Mouse (Mus musculus): ENCODE results near the gene Rasa3.

Gene Rasa3

DNA sequence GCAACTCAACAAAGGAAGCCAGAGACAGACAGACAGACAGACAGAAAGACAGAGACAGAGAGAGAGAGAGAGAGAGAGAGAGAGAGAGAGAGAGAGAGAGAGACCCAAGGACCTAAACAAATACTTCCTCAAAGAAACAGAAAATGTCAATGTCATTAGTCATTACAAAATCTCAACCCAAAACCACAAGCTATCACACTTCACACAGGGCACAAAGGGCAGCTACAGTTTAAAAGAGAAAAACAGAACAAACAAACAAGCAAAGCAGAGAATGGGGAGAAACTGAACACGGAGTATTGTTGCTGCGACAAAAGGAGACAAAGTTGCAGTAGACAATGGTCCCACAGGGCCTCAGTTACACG is 28.3 kb downstream of the Rasa3 start:
- no peak for DNase-seq (ENCODE audit: low read depth, low spot score)

DNA sequence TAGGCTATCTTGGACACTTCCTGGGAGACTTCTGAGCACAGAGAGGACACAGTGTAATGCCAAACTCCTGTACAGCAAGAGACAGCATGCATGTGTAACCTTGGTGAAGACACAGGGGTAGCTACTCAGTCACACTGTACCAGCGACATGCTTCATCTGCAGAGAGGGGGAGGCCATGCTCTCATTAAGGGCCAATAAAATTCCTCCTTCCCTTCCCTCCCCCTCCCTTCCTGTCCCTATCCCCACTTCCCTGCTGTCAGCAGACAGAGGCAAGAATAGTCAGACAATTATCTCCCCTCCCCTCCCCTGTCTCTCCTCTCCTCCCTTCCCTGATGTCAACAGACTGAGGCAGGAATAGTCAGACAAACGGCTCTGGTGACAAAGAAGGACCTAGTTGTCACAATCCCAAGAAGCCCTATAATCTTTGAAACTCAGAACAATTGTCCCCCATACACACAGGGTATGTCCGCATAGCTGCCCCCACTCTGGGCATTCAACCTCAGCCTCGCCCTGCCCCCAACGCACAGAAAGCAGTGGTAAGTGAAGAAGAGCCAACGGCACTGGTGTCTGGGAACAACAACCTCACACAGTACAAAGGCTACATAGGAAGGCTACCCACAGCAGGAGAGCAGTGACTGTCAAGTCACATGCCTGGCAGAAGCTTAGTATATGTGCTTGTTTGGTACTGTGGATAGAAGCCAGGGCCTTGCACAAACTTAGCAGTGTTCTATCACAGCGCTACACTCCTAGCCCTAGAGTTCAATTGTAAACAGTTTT is 28.8 kb downstream of the Rasa3 start:
- DNase-seq (ENCODE audit: low read depth, low spot score): no peak

DNA sequence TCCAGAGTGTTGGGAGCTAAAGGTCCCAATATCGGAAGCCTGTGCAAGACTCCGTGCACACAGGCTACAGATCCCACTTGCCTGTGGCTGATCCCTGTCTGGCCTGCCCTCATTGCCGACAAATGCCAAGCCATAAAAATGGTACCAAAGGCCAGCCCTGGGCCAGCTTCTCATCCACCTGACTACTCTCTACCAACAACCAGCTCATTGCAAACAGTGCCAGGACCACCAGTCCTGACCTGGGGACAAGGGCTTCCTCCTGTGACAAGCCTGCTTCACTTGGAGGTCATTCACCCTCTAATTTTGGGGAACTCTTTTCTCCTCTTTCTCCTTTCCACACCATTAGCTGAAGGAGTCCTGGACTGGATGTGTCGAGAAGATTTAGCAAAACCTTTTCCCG is 29.8 kb downstream of the Rasa3 start:
- DNase-seq (ENCODE audit: low read depth, low spot score): no peak

DNA sequence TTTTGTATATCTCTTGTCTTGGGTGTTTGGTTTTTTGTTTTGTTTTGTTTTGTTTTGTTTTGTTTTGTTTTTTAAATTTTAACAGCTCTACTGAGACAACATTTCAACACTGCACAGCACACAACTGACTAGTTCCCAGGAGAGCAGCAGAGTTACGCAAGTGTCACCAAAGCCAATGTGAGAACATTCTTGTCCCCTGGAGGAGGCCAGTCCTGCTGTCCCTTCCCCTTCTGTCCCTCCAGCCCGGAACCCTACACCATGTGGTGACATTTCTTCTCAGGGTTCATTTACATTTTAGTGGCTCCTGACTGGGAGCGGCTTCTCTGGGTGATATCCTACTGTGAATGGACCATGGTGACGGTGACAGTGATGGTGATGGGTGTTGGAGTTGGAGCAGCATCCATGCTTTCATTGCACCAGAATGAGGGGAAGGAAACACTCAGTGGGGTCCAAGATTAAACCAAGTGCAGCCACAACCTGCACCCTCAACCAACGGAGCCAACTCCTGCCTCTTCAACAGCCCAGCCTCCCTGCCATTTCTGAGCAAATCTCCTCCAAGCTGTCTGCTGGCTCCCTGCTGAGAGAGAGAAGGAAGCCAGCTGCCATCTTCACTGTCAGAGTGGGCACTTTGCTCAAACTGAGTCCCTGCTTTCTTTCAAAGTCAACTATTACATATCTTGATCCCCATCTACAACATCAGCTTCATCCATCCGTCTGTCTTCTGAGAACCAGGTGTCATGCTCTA is 32.3 kb downstream of the Rasa3 start:
- DNase-seq (ENCODE audit: low read depth, low spot score): no peak

DNA sequence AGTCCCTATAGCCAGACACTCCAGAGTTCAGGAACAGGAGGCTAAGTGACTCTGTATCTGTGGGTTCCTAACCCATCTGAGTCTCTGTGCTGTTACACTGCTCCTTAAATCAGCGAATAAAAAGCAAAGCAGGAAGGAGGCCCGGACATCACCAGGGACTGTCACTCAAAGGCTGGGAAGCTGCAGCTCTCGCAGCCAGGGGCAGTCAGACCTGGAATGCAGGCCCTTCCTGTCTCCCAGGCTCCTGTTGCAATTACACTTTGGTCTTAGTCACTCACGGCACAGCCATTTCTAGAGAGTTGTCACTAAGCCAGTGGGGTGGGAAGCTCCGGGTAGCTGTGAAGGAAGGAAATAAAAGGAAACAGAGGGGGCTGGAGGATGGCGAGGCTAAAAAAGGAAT is 33.2 kb downstream of the Rasa3 start:
- no peak for DNase-seq (ENCODE audit: low read depth, low spot score)

DNA sequence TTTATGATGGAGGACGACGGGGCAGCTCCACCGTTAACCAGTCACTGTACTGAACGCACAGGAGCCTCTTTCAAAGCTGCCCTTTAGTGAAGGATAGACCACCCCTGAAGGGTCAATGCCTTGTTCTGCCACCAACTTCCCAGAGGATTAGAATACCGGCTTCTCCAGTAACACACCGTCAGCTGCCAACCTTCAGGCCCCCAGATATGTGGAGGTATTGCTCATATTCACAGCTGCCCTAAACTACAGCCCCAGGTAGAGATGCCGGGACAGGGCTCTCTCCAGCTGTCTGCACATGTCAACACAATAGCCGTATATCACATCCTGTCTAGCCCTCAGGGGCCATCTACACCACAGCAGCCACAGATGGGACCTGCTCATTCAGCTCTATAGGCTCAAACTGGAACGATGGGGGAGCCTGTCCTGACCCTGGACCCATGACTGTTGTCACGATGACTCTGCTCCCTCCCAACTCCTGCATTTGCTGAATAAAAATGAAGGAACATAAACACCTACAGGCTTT is 34.7 kb downstream of the Rasa3 start:
- no peak for DNase-seq (ENCODE audit: low read depth, low spot score)

DNA sequence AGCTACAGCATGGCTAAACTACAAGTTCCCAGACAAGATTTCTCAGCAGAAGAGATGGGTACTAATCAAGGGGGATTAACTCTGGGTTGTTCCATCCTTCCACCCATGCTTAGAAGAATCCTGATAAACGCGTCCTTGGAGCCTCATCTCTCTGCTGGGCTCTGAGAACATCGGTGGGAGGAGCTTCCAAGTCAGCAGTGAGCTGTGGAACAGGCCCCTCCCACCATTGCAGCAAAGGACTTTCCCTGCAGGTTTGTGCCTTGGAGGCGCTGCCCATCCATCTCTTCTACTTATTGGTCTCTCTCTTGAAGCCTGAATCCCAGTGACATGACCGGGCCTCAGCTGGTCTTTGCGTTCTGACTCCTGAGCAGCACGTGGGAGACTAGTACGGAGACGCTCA is 36.2 kb downstream of the Rasa3 start:
- DNase-seq (ENCODE audit: low read depth, low spot score): no peak

DNA sequence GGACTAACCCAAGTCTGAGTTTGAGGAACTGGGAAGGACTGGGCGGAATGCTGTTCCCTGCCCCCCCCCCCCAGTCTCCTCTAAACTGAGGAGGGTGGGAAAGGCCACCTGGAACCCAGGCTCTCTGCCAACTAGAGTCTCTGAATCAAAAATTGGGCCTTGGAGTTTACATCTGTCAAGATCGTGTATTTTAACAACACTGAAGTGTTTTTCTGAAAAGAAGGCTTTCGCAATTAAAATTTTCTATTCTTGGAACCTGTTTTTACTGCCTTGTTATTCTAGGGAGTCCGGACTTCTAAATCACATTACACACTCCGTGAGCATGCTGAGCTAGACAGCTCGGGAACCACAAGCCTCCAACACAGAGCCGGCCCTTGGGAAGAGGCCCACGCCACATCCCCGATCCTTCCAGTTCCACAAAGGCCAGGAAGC is 36.9 kb downstream of the Rasa3 start:
- DNase-seq (ENCODE audit: low read depth, low spot score): no peak

DNA sequence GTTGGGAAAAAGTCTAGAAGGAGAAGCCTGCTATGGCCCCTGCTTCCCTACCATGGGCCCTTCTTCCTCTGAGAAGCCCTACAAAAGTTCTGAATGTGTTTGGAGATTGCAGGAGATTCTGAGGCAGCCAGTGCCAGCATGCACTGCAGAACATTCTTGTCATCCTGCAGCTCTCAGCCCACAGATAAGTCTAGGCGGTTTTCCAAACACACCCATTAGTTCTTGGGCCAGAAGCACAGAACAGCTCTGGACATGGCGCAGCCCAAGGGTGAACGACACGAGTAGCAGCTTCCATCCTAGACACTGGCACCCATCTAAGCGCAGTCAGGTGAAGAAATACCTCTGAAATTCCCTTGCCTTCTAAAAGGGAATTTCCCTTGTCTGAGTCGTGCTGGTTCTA is 44.3 kb downstream of the Rasa3 start:
- DNase-seq (ENCODE audit: low read depth, low spot score): no peak

DNA sequence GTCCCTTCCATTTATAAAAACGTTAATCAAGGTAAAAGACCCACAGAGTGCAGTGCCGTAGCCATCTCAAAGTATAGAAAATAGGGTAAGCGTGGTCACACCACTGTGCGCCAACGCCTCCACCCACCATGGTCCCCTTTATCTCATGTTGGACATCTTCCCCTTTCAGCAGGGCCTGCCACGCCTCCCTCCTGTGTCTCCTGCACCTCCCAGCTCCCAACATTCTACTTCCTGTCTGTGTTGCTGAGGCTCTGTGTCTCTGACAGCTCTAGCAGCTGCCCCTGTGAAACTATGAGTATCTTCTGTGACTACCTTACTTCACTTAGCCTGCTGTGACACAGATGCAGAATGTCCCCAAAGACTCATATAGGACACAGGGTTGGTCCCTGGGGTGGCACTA is 45.1 kb downstream of the Rasa3 start:
- no peak for DNase-seq (ENCODE audit: low read depth, low spot score)

DNA sequence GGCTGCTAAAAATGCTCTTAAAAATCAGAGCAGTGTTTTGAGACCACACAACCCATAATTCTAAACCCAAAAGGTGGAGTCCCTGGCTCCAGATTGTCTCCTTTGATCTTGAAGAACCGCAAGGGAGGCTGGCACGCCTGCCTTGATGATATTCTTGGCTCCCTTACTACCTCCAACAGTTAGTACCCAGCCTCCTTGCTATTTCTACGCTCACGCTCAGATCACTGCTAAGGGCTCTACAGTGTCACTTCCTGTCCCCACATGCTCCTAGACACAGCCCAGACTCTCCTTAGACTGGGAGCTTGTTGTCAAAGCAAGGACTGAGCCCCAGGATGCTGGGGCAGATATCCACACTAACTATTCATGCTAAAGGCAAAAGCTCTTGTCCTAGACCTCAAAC is 46.6 kb downstream of the Rasa3 start:
- DNase-seq (ENCODE audit: low read depth, low spot score): no peak

DNA sequence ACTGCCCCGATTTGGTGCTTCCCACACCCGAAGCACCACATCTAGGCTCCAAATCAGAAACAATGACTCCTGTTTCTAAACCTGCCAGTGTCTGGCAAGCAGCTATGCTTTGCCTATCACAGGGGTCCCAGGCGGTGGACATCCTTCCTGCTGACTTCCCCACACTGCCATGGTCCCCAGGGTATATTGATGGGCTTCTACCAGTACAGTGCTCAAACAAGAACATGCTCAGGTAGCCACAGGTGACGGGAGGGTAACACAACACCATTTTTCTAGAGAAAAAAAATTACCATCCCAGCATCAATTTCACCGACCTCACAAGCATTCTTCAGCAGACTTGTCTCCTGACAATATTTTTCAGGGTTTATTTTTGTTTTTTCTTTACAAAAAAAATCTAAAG is 47.2 kb downstream of the Rasa3 start:
- no peak for DNase-seq (ENCODE audit: low read depth, low spot score)

DNA sequence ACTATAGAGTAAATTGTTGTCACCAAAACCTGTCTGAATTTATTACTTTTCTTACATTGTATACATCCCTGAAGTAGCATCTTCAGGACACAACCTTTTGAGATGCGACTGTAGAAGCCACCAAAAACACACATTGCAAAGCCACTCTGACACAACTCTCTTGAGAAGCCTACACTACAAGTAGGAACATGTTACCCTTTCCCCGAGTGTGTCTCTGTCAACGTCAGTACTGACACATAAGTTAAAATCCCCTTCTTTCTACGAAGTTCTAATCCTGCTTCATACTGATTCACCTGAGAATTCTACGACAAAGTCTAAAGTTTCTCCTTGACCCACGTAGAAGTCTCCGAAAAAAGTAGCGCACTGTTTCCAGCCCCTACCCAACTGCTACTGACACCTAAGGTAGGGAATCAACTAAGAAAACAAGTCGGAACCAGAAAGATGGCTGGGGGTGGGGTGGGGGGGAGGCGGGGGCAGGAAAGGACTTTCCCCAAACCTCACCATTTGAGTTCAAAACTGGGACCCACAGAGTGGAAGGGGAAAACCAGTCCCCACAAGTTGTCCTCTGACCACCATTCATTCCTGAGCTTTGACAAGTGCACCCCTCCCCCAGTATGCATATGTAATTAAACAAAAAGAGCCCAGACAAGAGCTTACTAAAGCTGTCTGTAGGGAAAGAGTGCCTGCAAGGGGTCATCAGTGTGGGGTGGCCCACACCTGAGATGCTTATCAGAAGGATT is 47.9 kb downstream of the Rasa3 start:
- no peak for DNase-seq (ENCODE audit: low read depth, low spot score)

DNA sequence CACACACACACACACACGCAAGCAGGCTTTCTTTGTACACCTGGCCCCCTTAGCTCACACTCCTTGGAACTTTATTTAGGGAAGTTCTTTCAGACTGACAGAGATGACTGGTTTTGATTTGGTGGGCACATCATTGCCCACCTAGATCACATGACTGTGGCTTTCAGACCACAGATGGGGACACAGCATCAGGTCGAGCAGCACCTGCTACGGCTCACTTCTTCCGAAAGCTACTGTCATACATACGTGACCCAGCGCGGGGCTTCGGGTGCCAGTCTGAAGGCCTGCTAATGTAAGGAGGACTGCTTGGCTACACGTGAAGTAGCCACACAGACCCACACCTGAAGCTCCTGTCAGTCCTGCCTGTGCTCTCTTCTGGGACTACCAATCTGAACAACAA is 49.3 kb downstream of the Rasa3 start:
- DNase-seq (ENCODE audit: low read depth, low spot score): no peak

DNA sequence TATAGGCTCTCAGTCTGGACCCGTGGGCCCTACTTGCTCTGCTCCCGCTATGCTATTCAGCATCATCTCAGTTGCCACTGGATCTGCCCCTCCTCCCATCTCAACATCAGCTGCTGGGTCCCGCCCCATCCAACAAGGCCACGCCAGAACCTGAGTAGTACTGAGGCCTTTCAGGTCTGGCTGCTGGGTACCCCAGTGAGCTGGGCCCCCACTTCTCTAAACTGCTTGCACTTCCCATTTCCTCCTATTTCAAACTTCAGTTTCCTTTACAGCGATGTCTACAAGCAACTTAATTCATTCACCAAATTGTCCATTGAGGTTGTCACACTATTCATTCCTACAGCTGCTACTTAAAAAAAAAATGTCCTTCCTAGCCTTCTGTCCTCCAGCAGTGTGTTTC is 49.8 kb downstream of the Rasa3 start:
- DNase-seq (ENCODE audit: low read depth, low spot score): no peak

DNA sequence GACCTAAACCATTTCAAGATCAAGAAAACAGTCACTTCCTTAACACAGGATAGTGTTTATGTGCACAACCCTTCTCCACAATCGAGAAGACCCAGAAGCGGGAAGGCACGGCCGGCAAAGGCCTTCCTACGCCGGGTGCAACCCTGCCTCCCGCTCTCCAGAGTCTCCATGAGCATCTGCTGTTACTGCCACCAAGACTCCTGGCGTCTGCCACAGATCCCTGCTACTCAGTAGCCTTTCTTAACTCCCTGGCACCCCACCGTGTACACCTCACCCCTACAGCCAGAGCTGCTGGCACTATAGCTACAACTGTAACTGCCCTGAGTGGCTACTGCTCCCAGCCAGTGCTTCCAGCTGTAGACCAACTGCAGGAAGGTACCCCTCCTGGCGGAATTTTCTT is 51.3 kb downstream of the Rasa3 start:
- no peak for DNase-seq (ENCODE audit: low read depth, low spot score)

DNA sequence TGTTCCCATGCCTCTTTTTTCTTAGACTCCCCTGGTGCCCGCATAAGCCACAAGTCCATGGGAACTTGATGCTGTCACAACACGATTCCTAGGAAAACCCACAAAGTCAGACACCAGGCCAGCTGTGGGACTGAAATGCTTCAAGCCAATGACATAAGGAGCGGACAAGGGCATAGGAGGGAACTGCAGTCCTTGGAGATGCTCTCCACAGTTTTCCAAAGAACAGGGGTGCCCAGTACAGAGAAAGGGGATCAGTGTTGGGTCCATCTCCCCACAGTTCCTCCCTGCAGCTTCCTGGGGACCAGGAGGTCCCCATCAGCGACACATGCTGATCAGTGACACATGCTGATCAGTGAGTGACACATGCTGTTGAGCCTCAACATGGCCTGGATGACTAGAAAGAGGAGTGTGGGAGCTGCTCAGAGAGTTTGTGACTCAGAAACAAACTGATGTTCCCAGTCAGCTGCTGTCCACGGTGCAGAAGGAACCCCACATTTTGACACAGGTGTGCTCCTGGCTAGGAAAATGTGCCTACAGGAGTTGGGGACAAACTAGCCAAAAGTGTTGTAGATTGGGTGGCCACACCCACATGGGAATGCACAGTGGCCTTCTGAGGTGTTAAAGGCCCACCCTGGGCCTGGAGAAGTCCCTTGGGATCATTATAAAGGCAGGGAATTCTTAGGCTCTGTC is 52.0 kb downstream of the Rasa3 start:
- DNase-seq (ENCODE audit: low read depth, low spot score): no peak

DNA sequence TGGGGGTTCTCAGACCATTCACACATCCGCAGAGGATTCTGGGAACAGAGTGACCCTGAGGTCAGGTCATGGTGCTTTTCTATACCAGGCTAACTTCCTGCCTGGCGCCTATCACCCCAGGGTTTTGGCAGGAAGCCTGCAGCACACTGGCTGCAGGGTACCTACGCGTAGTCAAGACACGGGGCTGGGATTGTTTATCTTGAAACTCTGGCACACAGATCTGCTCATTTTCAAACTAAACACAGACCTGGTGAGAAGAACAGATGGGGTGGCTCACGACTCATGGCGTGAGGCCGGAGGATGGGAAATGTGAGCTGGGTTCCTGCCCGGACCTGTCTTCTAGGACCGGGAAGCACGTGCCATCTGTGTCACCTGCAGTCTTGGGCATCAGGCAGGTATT is 52.5 kb downstream of the Rasa3 start:
- no peak for DNase-seq (ENCODE audit: low read depth, low spot score)

DNA sequence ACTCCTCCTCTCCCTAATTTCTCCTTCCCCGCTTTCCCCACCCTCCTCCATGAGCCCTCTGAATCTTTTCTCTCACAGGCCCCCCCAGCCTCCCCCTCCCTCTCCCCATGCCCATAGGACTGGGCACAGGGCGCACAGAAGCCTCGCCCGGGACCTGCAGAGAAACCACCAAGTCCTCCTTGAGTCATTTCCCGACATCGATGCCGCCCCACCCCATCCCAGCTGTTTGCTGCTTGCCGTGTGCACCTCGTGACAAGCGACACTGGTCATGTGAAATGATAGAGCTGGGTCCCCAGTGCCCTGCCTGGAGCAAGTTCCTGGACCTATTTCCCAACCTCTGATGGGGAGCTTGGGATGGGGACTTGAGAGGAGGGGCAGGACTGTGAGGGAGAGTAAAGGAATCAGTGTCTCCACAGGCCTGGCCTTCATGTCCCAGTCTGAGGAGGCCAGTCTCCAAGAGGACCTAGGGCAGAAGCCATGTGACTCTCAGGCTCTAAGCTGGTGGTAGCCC is 53.4 kb downstream of the Rasa3 start:
- no peak for DNase-seq (ENCODE audit: low read depth, low spot score)

DNA sequence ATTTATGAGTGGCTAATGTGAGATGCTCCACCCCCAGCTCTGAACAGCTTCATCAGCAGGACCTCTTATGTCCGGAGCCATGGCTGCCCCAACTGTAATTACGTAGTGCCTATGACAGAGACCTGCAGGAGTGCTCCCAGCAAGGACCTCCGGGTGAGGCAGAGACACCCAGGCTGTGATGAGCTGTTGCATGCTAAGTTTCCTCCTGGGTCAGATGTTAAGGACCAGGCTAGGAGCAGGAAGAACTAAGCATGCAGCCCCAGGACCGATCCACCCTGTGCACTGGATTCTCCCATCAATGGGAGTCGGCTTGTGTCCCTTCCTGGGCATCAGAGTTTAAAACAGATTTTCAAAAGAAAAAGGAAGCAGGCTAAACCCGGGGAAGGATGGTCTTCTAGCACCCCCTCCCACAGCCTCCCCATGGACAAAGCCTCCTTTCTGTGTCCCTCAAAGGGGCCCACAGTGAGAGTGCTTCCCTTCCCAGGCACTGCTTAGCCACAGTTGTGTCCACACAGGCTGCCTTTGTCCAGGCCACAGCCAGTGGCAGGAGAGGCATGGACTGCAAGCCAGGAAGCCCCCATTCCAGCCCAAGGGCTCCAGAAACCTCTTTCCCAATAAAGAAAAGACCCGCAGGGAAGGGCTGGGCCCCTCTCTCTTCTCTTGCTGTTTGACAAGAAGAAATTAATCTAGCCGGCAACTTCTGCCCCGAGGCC is 54.2 kb downstream of the Rasa3 start:
- no peak for DNase-seq (ENCODE audit: low read depth, low spot score)

Measured in retina, adult 2 months (tissue).